Mouse (Mus musculus): ENCODE data around the gene B4galnt1. TPM values are rescaled to one million over a fixed set of nuclear protein-coding genes. Genes with fewer than 3 reads are reported as not detected.
"Not testable (repeated sequence)": the region's sequence is repeated elsewhere in the genome, so short reads cannot be mapped to it uniquely, and the experiment has no call there.

Gene B4galnt1
- polyA plus RNA-seq, 1 experiment from 2014 or later, result 66.8 TPM

DNA sequence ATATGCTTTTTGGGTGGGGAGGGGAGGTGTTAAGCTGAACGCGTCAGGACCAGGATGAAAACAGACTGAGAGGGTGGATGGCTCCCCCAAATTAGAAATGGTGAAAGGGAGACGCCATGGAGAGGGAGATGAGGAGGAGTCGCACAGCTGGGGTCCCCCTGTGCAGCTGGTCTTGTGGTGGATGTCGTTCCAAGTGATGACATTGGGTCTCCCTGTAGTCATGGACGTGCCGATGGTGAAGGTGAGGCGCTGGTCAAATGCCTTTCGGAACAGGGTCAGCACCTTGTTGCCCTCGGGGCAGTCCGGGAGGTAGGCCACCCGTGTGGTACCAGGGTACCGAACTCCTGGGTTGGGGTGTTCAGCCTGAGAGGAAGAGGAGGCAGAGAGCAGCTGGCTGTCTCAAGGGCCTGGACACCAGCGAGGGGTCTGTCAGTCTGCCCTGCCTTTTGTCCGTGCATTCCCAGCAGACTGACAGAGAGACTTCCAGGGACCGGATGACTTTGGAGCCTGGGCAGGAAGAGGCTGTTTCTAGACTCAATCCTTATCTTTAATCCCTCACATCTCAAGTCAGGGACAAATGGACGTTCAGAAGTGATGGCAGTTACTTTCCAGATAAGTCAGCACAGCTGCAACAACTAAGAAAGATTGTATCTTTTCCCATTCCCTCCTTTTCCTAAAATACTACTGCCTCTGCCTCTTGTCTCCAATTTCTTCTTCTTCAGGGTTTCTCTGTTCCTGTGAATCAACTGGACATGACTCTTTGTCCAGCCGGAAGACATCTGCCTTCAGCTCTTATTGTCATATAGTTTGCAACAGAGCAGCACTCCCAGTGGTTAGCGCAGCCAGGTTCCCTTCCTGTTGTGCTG is 26.4 kb downstream of the B4galnt1 start:
- H3K36me3 ChIP-seq (ENCODE audit: control insufficient read depth, insufficient read depth, low read length), result peaks cover 29% of the 10 kb centered on the region
- no peak overlapping the region for H3K4me2 ChIP-seq (ENCODE audit: low read length)
- no peaks in the 10 kb centered on the region for H3K9me3 ChIP-seq (ENCODE audit: control insufficient read depth, low read length)
- DNase-seq, result no peak
- no peak overlapping the region for H3K9ac ChIP-seq (replicated peaks; ENCODE audit: low read length)
- 75% methylated on average over 19 of the region's 19 CpGs for WGBS
- H3K27me3 ChIP-seq (ENCODE audit: control insufficient read depth, insufficient read depth, low read length), result no peaks in the 10 kb centered on the region
- no peak overlapping the region for H3K4me3 ChIP-seq (replicated peaks; ENCODE audit: low read depth, low read length)
- no peak overlapping the region for H3K27ac ChIP-seq (replicated peaks; ENCODE audit: low read depth, low read length)
- peaks cover 41% of the 10 kb centered on the region for H3K4me1 ChIP-seq (ENCODE audit: control insufficient read depth, insufficient read depth, low read length)
- ATAC-seq (ENCODE audit: low FRiP score, low TSS enrichment), result no peak

DNA sequence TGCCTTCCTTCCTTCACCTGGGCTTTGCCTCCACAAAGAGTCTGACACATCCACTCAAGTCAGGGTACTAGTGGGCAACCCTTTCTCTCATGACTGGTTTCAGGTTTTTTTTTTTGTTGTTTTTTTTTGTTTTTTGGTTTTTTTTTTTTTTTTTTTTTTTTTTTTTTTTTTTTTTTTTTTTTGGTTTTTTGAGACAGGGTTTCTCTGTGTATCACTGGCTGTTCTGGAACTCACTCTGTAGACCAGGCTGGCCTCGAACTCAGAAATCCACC is 27.0 kb downstream of the B4galnt1 start:
- H3K27me3 ChIP-seq (ENCODE audit: control insufficient read depth, insufficient read depth, low read length); H3K9ac ChIP-seq (replicated peaks; ENCODE audit: low read length); H3K9me3 ChIP-seq (ENCODE audit: control insufficient read depth, low read length); H3K27ac ChIP-seq (replicated peaks; ENCODE audit: low read depth, low read length); H3K4me3 ChIP-seq (replicated peaks; ENCODE audit: low read depth, low read length); DNase-seq; H3K4me2 ChIP-seq (ENCODE audit: low read length); ATAC-seq (ENCODE audit: low FRiP score, low TSS enrichment): not testable (repeated sequence)
- WGBS, result 90% methylated on average over 1 of the region's 1 CpGs
- H3K36me3 ChIP-seq (ENCODE audit: control insufficient read depth, insufficient read depth, low read length), result peaks cover 29% of the 10 kb centered on the region
- peaks cover 45% of the 10 kb centered on the region for H3K4me1 ChIP-seq (ENCODE audit: control insufficient read depth, insufficient read depth, low read length)

DNA sequence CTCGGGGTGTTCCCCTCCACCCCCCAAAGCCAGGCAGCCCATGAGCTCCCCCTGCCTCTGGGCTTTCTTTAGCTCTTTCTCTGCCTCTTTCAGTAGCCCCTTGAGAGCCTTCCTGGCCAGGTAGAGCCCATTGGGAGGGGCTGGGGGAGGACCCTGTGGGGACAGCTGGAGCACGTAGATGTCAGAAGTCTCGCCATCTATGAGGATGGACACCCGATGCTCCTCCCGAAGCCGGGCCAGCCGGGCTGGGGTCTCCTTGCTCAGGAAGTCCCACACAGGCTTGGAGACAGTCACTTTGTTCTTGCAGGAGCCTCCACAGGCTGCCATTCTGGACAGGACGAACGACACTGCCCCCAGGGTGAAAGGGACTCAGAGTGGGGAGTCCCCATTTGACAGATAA is 28.0 kb downstream of the B4galnt1 start:
- H3K36me3 ChIP-seq (ENCODE audit: control insufficient read depth, insufficient read depth, low read length), result peaks cover 32% of the 10 kb centered on the region
- no peak overlapping the region for H3K27ac ChIP-seq (replicated peaks; ENCODE audit: low read depth, low read length)
- no peak for DNase-seq
- H3K4me1 ChIP-seq (ENCODE audit: control insufficient read depth, insufficient read depth, low read length), result peaks cover 37% of the 10 kb centered on the region
- no peaks in the 10 kb centered on the region for H3K27me3 ChIP-seq (ENCODE audit: control insufficient read depth, insufficient read depth, low read length)
- no peak overlapping the region for H3K4me2 ChIP-seq (ENCODE audit: low read length)
- no peaks in the 10 kb centered on the region for H3K9me3 ChIP-seq (ENCODE audit: control insufficient read depth, low read length)
- WGBS, result 90% methylated on average over 9 of the region's 9 CpGs
- H3K4me3 ChIP-seq (replicated peaks; ENCODE audit: low read depth, low read length), result no peak overlapping the region
- H3K9ac ChIP-seq (replicated peaks; ENCODE audit: low read length), result no peak overlapping the region
- ATAC-seq (ENCODE audit: low FRiP score, low TSS enrichment), result no peak

DNA sequence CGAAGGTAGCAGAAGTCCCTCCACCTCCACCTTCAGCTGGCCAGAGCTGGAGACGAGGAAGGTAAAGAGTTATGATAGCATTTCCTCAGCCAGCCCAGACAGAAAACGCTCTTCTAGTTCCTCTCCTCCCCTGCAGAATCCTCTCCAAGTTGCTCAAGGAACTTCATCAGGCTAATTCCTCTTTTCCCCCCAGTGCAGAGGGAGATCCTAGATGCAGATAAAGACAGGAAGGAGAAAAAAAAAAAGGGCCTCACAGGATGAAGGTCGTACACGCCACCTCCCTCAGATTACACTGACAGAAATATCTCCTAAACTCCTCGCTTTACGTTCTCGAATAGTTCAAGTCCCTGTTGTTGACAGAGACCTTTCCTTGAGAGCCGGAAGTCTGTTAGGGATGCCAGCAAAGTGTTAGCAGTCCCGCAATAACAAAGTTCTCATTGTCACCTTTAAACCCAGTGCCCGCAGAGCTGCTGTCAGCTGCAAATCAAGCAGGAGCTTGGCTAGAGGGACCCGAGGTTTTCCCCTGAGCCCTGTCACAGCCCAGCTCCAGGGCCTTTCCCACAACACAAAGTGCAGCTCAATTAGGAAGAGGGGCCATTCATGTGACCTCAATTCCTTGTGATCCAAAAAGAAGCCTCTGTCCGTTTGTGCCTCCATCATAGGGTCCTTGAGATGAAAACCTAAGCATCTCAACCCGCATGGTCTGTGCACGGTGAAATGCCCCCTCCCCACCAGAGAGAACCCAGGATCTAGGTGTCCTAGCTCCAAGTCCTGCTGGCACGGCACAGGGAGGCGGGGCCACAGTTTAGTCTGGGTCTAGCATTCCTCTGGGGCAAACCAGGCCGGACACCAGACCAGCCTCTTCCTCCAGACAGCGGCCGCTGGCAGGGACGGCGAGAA is 29.7 kb downstream of the B4galnt1 start:
- H3K4me1 ChIP-seq (ENCODE audit: control insufficient read depth, insufficient read depth, low read length), result peaks cover 25% of the 10 kb centered on the region
- ATAC-seq (ENCODE audit: low FRiP score, low TSS enrichment), result peak; percentile 57

DNA sequence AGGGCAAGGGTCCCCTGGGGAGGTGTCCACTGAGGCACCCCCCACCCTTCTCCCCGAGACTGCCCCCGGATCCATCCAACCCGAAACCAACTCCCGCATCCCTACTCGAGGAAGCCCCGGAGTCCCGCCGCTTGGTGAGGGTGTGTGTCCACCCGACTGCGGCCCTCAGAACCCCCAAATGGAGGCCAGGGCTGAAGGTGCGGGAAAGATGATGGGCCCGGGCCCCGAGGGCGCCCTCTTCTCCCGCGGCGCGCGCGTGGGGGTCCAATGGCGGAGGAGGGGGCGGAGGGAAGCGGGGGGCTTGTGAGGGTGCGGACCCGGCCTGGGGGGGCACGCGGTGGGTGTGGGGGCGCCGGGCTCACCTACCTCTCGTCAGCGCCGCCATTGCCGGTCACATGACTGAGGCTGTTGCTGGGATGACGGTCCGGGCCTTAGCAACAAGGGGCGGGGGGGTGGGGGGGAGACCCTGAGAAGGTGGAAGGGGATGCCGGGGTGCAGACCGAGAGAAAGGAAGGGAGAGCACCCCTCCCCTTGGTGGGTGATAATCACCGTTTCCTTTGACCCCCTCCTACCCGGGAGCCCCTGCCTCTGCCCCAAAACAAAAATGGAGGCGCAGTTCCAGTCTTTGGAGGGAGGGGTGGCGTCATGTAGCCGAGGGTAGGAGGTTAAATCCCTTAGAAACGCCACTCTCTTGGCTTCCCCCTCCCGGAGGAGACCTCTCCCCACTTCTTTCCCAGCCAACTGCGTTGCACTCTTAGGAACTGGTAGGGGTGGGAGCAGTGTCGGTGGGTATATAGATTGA is 30.5 kb downstream of the B4galnt1 start, which contains the start of gene Dtx3:
Dtx3 (minus strand) TSS at position 401 of the 802 bp plus-strand sequence.
- Histone ChIP-seq H3K36me3 (ENCODE audit: control insufficient read depth, insufficient read depth, low read length) (peaks cover 55% of the 10 kb centered on the region), H3K9ac (replicated peaks; ENCODE audit: low read length) (peak within 1 kb of the TSS; percentile 97), H3K27ac (replicated peaks; ENCODE audit: low read depth, low read length) (peak within 1 kb of the TSS; percentile 93), H3K27me3 (ENCODE audit: control insufficient read depth, insufficient read depth, low read length) (no peaks in the 10 kb centered on the region), H3K9me3 (ENCODE audit: control insufficient read depth, low read length) (no peaks in the 10 kb centered on the region), H3K4me3 (replicated peaks; ENCODE audit: low read depth, low read length) (peak within 1 kb of the TSS; percentile 85), H3K4me1 (ENCODE audit: control insufficient read depth, insufficient read depth, low read length) (peaks cover 20% of the 10 kb centered on the region), H3K4me2 (ENCODE audit: low read length) (peak within 1 kb of the TSS; percentile 89)
- 0% methylated on average over 45 of the region's 47 CpGs for WGBS
- DNase-seq (peak; percentile 79), ATAC-seq (ENCODE audit: low FRiP score, low TSS enrichment) (peak; percentile 80)

More for the DNA sequence above, 29.7 kb downstream of the B4galnt1 start:
- Histone ChIP-seq H3K9ac (replicated peaks; ENCODE audit: low read length) (peak overlapping the region; percentile 97), H3K4me3 (replicated peaks; ENCODE audit: low read depth, low read length) (peak overlapping the region; percentile 85), H3K4me2 (ENCODE audit: low read length) (peak overlapping the region; percentile 89), H3K27me3 (ENCODE audit: control insufficient read depth, insufficient read depth, low read length) (no peaks in the 10 kb centered on the region), H3K9me3 (ENCODE audit: control insufficient read depth, low read length) (no peaks in the 10 kb centered on the region), H3K27ac (replicated peaks; ENCODE audit: low read depth, low read length) (peak overlapping the region; percentile 93), H3K36me3 (ENCODE audit: control insufficient read depth, insufficient read depth, low read length) (peaks cover 49% of the 10 kb centered on the region)
- DNase-seq, result peak; percentile 59
- 24% methylated on average over 22 of the region's 22 CpGs for whole genome bisulfite sequencing

DNA sequence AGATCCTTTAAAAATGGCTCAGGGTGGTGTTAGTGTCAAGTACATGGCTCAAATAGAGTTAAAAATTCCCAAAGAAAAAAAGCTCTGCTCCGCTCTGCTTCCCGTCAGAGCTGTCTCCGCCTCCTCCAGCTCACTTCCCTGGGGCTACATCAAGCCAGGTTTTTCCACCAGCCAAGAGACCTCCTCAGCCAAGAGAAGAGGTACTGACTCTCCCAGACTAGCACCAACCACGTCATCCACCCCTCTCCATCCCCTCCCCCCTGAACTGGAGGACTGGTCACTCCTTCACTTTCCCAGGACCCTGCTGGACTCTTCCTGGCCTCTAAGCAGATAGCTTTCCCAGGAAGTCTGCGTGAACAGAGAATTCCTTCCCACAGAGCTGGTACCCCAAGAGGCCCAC is 31.4 kb downstream of the B4galnt1 start:
- peak overlapping the region; percentile 97; the same call in 1 of the 2 replicates for H3K9ac ChIP-seq (replicated peaks; ENCODE audit: low read length)
- H3K27me3 ChIP-seq (ENCODE audit: control insufficient read depth, insufficient read depth, low read length), result no peaks in the 10 kb centered on the region
- no peaks in the 10 kb centered on the region for H3K9me3 ChIP-seq (ENCODE audit: control insufficient read depth, low read length)
- DNase-seq (peak; percentile 72), ATAC-seq (ENCODE audit: low FRiP score, low TSS enrichment) (peak; percentile 51; the same call in 1 of the 2 replicates)
- WGBS, result 3% methylated on average over 5 of the region's 5 CpGs
- H3K4me1 ChIP-seq (ENCODE audit: control insufficient read depth, insufficient read depth, low read length), result peaks cover 20% of the 10 kb centered on the region
- H3K27ac ChIP-seq (replicated peaks; ENCODE audit: low read depth, low read length), result peak overlapping the region; percentile 93
- H3K4me2 ChIP-seq (ENCODE audit: low read length), result peak overlapping the region; percentile 89
- H3K36me3 ChIP-seq (ENCODE audit: control insufficient read depth, insufficient read depth, low read length), result peaks cover 54% of the 10 kb centered on the region
- H3K4me3 ChIP-seq (replicated peaks; ENCODE audit: low read depth, low read length), result peak overlapping the region; percentile 85

DNA sequence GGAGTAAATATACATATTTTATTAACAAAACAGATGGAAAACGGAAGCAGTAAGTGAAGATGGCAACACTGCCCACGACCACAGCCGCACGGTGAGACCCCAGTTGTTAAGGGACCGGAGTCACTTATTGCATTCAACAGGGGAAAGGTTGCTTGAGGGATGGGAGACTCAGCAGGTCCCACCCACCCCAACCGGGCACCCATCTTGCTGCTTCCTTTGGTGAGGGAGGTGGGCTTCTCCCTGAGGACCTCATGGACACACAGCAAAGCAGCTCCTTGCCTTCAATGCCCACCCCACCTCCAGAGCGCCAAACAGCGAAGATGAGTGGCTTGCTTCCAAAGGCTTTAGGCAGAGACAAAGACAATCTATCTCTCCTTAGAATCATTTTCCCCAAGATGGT is 32.1 kb downstream of the B4galnt1 start:
- no peak overlapping the region for H3K9ac ChIP-seq (replicated peaks; ENCODE audit: low read length)
- H3K9me3 ChIP-seq (ENCODE audit: control insufficient read depth, low read length), result no peaks in the 10 kb centered on the region
- no peak overlapping the region for H3K27ac ChIP-seq (replicated peaks; ENCODE audit: low read depth, low read length)
- peaks cover 49% of the 10 kb centered on the region for H3K36me3 ChIP-seq (ENCODE audit: control insufficient read depth, insufficient read depth, low read length)
- no peak overlapping the region for H3K4me3 ChIP-seq (replicated peaks; ENCODE audit: low read depth, low read length)
- WGBS, result 95% methylated on average over 8 of the region's 8 CpGs
- DNase-seq (no peak), ATAC-seq (ENCODE audit: low FRiP score, low TSS enrichment) (no peak)
- peaks cover 20% of the 10 kb centered on the region for H3K4me1 ChIP-seq (ENCODE audit: control insufficient read depth, insufficient read depth, low read length)
- H3K4me2 ChIP-seq (ENCODE audit: low read length), result no peak overlapping the region
- H3K27me3 ChIP-seq (ENCODE audit: control insufficient read depth, insufficient read depth, low read length), result no peaks in the 10 kb centered on the region

DNA sequence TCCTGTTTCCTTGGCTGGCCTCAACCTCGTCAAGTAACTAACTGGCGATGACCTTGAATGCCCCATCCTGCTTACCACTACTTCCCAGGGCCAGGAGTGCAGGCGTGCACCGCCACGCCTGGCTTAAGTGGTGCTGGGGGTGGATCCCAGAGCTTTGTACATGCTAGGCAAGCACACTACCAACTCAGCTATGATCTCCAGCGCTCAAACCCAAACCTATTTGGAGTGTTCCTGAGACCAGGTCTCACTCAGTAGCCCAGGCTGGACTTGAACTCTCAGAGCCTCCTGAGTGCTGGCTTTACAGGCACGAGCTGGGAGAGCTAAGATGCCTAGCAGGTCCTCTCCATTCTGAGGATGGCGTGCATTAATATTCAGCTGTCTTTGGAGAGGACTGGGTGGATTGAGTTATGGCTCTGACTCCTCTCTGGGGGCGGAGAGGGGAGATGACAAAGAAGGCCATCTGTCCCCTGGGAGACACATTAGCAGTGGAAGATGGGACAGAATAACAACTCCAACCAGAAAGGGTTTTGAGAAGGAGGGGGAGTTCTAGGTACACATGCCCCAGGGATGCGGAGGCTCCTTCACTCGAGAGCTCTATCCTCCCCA is 32.6 kb downstream of the B4galnt1 start:
- 85% methylated on average over 11 of the region's 11 CpGs for WGBS
- ATAC-seq (ENCODE audit: low FRiP score, low TSS enrichment), result no peak
- Histone ChIP-seq H3K4me2 (ENCODE audit: low read length) (no peak overlapping the region), H3K4me3 (replicated peaks; ENCODE audit: low read depth, low read length) (no peak overlapping the region), H3K27me3 (ENCODE audit: control insufficient read depth, insufficient read depth, low read length) (no peaks in the 10 kb centered on the region), H3K36me3 (ENCODE audit: control insufficient read depth, insufficient read depth, low read length) (peaks cover 45% of the 10 kb centered on the region), H3K9me3 (ENCODE audit: control insufficient read depth, low read length) (no peaks in the 10 kb centered on the region), H3K9ac (replicated peaks; ENCODE audit: low read length) (no peak overlapping the region), H3K4me1 (ENCODE audit: control insufficient read depth, insufficient read depth, low read length) (peaks cover 20% of the 10 kb centered on the region), H3K27ac (replicated peaks; ENCODE audit: low read depth, low read length) (no peak overlapping the region)
- DNase-seq, result no peak

Measured in midbrain, embryonic 14.5 days (tissue).